ENCODE assay signal across 8 mouse cellular contexts in genomic region chr7:25010090-25010913, GRCm38 (mm10). TPM values are rescaled to one million over a fixed set of nuclear protein-coding genes. Genes with fewer than 3 reads are reported as not detected.
DNase-seq lines count a peak whose midpoint lies in the region; ATAC-seq and TF ChIP-seq lines count a peak whose summit lies in the region.

No protein-coding gene starts in this region.

- 2% methylated on average over 94 of the region's 97 CpGs for WGBS in embryonic facial prominence, embryonic 15.5 days
- 1% methylated on average over 76 of the region's 97 CpGs for WGBS in hindbrain, embryonic 15.5 days
- 1% methylated on average over 94 of the region's 97 CpGs for WGBS in midbrain, embryonic 11.5 days

- H3K36me3 ChIP-seq in embryonic facial prominence, embryonic 15.5 days, result peaks cover 17% of the 10 kb centered on the region; the same call in 1 of the 2 replicates
- H3K36me3 ChIP-seq in hindbrain, embryonic 15.5 days, result peaks cover 24% of the 10 kb centered on the region
- H3K36me3 ChIP-seq in midbrain, embryonic 11.5 days (ENCODE audit: control insufficient read depth, insufficient read depth, low read length), result no peaks in the 10 kb centered on the region; the same call in 1 of the 2 replicates

- TF ChIP-seq CTCF in bone marrow macrophage, adult 2 months (IDR thresholded peaks at IDR 0.05; ENCODE audit: low read depth, low read length), result peak; percentile 63

- peak overlapping the region; percentile 31 for H3K4me3 ChIP-seq in bone marrow macrophage, adult 2 months (ENCODE audit: insufficient read depth, low read length)
- H3K4me3 ChIP-seq in embryonic facial prominence, embryonic 15.5 days (replicated peaks), result peak overlapping the region; percentile 36
- H3K4me3 ChIP-seq in hindbrain, embryonic 15.5 days, result peak overlapping the region; percentile 30
- peak overlapping the region; percentile 28 for H3K4me3 ChIP-seq in midbrain, embryonic 11.5 days (ENCODE audit: low read depth, low read length)

- DNase-seq in kidney, adult 18-20 months, result peak; percentile 46
- DNase-seq in kidney, adult 11 months, result no peak
- DNase-seq in left cerebral cortex, postnatal 36 days (ENCODE audit: low spot score in 2 of 2), result peak; percentile 78 to 79
- DNase-seq in midbrain, embryonic 11.5 days (ENCODE audit: low spot score, missing footprints), result peak; percentile 92
- peak; percentile 73 for DNase-seq in testis, postnatal 10 days (ENCODE audit: low spot score)

- H3K9ac ChIP-seq in embryonic facial prominence, embryonic 15.5 days, result no peak overlapping the region
- peak overlapping the region; percentile 26 for H3K9ac ChIP-seq in hindbrain, embryonic 15.5 days
- peak overlapping the region; percentile 43 for H3K9ac ChIP-seq in midbrain, embryonic 11.5 days (ENCODE audit: low read length)

- intact Hi-C loops in left cerebral cortex, postnatal 36 days (cut with DNase I), result loop anchor here (5.0 to 10.0 kb wide), 2 partner anchors 37 to 224 kb away; partner anchors contain the start of gene Gsk3a

- H3K4me2 ChIP-seq in embryonic facial prominence, embryonic 15.5 days (replicated peaks), result peak overlapping the region; percentile 63
- peak overlapping the region; percentile 79 for H3K4me2 ChIP-seq in hindbrain, embryonic 15.5 days
- H3K4me2 ChIP-seq in midbrain, embryonic 11.5 days, result peak overlapping the region; percentile 56

- TF ChIP-seq POLR2A in bone marrow macrophage, adult 2 months (IDR thresholded peaks at IDR 0.05; ENCODE audit: borderline replicate concordance, low read depth, low read length), result no peak

- ATAC-seq in embryonic facial prominence, embryonic 15.5 days (ENCODE audit: insufficient number of reproducible peaks, low FRiP score, low TSS enrichment, low read depth), result peak; percentile 36; the same call in 1 of the 2 replicates
- no peak for ATAC-seq in hindbrain, embryonic 15.5 days (ENCODE audit: low FRiP score, low read depth)
- peak; percentile 31 for ATAC-seq in midbrain, embryonic 11.5 days (ENCODE audit: low FRiP score)

- H3K27me3 ChIP-seq in embryonic facial prominence, embryonic 15.5 days, result peaks cover 79% of the 10 kb centered on the region
- H3K27me3 ChIP-seq in hindbrain, embryonic 15.5 days, result no peaks in the 10 kb centered on the region
- peaks cover 57% of the 10 kb centered on the region for H3K27me3 ChIP-seq in midbrain, embryonic 11.5 days (ENCODE audit: control insufficient read depth, insufficient read depth, low read length)

- peaks cover 19% of the 10 kb centered on the region for H3K4me1 ChIP-seq in bone marrow macrophage, adult 2 months (ENCODE audit: control insufficient read depth, insufficient read depth, low read length)
- H3K4me1 ChIP-seq in embryonic facial prominence, embryonic 15.5 days, result peaks cover 31% of the 10 kb centered on the region
- H3K4me1 ChIP-seq in hindbrain, embryonic 15.5 days (replicated peaks), result peaks cover 57% of the 10 kb centered on the region
- H3K4me1 ChIP-seq in midbrain, embryonic 11.5 days (ENCODE audit: control insufficient read depth, insufficient read depth, low read length), result peaks cover 25% of the 10 kb centered on the region

- H3K27ac ChIP-seq in bone marrow macrophage, adult 2 months (ENCODE audit: insufficient read depth, low read depth, low read length), result no peak overlapping the region
- no peak overlapping the region for H3K27ac ChIP-seq in embryonic facial prominence, embryonic 15.5 days (replicated peaks)
- peak overlapping the region; percentile 94 for H3K27ac ChIP-seq in hindbrain, embryonic 15.5 days (replicated peaks)
- 0 out of 2 replicates have a peak overlapping the region, but pooled peaks have one; percentile 40 for H3K27ac ChIP-seq in midbrain, embryonic 11.5 days (ENCODE audit: low read depth, low read length)

- no peaks in the 10 kb centered on the region for H3K9me3 ChIP-seq in embryonic facial prominence, embryonic 15.5 days (replicated peaks)
- H3K9me3 ChIP-seq in hindbrain, embryonic 15.5 days, result no peaks in the 10 kb centered on the region
- no peaks in the 10 kb centered on the region for H3K9me3 ChIP-seq in midbrain, embryonic 11.5 days (ENCODE audit: control insufficient read depth, low read length)

RNA-seq across cellular contexts. Expression of gene Atp1a3, which starts 4.5 kb away (rescaled TPM):
- polyA plus RNA-seq in bone marrow macrophage, adult 2 months (2012; ENCODE audit: insufficient read depth, insufficient read length, missing spikeins), result 70.0 and 85.8 TPM in 2 replicates
- polyA plus RNA-seq in embryonic facial prominence, embryonic 15.5 days (2015; fragmentation: Nextera tagmentation; extraction: Ambion mirVana), result 1.5 and 2.0 TPM in 2 replicates
- polyA plus RNA-seq in hindbrain, embryonic 15.5 days (2015; fragmentation: Nextera tagmentation; extraction: Ambion mirVana), result 487 and 576 TPM in 2 replicates
- total RNA-seq in left cerebral cortex, postnatal 36 days (2021), result 1,000 to 10,000 TPM; 2,106 to 2,179 TPM
- 34.4 and 36.0 TPM in 2 replicates for polyA plus RNA-seq in midbrain, embryonic 11.5 days (2014; fragmentation: Nextera tagmentation; extraction: Ambion mirVana)

RNA-seq across cellular contexts. Expression of gene Rabac1, which starts 37.7 kb away (rescaled TPM):
- 205 and 226 TPM in 2 replicates for polyA plus RNA-seq in bone marrow macrophage, adult 2 months (2012; ENCODE audit: insufficient read depth, insufficient read length, missing spikeins)
- polyA plus RNA-seq in embryonic facial prominence, embryonic 15.5 days (2015; fragmentation: Nextera tagmentation; extraction: Ambion mirVana), result 211 and 215 TPM in 2 replicates
- 302 and 308 TPM in 2 replicates for polyA plus RNA-seq in hindbrain, embryonic 15.5 days (2015; fragmentation: Nextera tagmentation; extraction: Ambion mirVana)
- 100 to 1,000 TPM; 276 to 329 TPM for total RNA-seq in left cerebral cortex, postnatal 36 days (2021)
- polyA plus RNA-seq in midbrain, embryonic 11.5 days (2014; fragmentation: Nextera tagmentation; extraction: Ambion mirVana), result 108 and 110 TPM in 2 replicates

Comparison
In these comparisons a context has a peak if more than half of its experiments do, and no peak if none do; other contexts are left out.
1. H3K27ac ChIP-seq: peak in hindbrain, embryonic 15.5 days (single experiment) and midbrain, embryonic 11.5 days (single experiment); none in bone marrow macrophage, adult 2 months (single experiment) and embryonic facial prominence, embryonic 15.5 days (single experiment).
2. RNA of gene Atp1a3, which starts 4.5 kb away (polyA plus RNA-seq): 487 to 576 TPM in hindbrain, embryonic 15.5 days, 70.0 to 85.8 TPM in bone marrow macrophage, adult 2 months and 34.4 to 36.0 TPM in midbrain, embryonic 11.5 days; 1.5 to 2.0 TPM in embryonic facial prominence, embryonic 15.5 days; every median in the first group is over 10 times any median in the second.
3. Peak in every context shown above with its lines, with median percentiles within 50 percentile points of each other: H3K4me3 ChIP-seq and H3K4me2 ChIP-seq.